Mouse (Mus musculus): ENCODE results near the gene Gm39566. TPM values are rescaled to one million over a fixed set of nuclear protein-coding genes. Genes with fewer than 3 reads are reported as not detected.
"Not testable (repeated sequence)": the region's sequence is repeated elsewhere in the genome, so short reads cannot be mapped to it uniquely, and the experiment has no call there.

The Gm39566 gene
- total RNA-seq (2022), result not detected

DNA sequence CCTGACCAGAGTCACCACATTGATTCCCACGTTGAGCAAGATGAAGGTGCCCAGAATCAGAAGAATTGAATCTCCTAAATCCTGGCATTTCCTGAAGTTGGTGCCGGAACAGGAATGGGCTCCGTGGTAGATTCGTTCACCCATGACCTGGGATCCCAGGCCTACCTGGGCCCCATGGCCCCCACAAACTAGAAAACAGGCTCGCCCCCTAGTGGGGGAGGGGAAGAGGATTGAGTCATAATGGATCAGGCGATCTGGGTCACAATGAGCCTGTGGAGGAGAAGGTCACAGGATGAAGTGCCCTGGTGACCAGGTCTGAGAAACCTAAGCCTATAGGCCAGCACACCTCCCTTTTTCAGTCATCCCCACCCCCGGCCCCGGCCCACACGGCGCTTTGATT lies at the start of gene Gm39566:
Gene Gm39566, minus strand, starts transcription at position 144 of the 400 bp plus-strand sequence.
- no peak for DNase-seq (ENCODE audit: low spot score)

DNA sequence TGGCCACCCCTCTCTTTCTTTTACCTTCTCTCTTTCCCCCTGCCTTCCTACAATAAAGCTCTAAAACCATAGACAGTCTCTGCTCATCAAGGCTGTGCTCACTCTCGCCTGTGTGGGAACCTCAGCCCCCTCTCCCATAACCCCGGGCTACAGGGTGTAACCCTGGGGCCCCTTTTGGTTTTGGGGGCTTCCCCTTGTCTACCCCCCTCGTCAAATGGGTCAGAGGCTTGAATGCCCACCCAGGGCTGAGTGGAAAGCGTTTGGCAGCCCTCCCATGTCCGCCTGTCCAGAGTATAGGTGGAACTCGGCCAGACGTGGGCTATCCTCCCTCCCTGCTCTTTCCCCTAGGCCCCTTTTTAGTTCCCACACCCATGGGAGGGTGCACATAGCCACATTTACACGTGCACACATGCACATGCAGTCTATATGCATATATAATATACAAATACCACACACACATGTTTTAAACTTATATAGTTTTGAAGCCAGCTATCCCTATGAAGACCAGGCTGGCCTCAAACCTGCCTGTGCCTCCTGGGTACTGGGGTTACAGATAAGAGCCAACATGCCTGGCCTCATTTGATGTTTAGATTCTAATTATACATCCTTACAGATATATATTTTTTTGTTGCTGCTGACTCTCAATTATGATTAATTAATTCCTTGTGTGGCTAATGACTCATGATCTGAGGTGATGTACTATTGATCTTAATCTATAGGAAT lies 49.2 kb upstream of the Gm39566 start:
- no peak for DNase-seq (ENCODE audit: low spot score)

DNA sequence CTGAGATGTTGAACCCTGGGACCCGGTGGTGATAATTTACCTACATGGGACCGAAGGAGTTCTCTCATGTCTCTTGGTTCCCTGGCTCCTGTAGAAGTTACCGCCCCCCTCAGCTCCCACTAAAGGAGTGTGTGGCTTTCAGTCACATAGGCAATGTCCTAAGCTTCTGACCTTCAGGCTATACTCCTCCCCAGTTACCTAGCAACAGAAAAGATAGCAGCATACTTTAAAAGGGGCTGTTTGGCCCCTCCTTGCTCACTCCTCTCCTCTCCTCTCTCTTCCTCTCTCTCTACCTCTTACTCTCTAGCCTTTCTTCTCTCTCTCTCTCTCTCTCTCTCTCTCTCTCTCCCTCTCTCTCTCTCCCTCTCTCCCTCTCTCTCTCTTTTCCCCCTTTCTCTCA lies 48.6 kb upstream of the Gm39566 start:
- DNase-seq (ENCODE audit: low spot score), result not testable (repeated sequence)

DNA sequence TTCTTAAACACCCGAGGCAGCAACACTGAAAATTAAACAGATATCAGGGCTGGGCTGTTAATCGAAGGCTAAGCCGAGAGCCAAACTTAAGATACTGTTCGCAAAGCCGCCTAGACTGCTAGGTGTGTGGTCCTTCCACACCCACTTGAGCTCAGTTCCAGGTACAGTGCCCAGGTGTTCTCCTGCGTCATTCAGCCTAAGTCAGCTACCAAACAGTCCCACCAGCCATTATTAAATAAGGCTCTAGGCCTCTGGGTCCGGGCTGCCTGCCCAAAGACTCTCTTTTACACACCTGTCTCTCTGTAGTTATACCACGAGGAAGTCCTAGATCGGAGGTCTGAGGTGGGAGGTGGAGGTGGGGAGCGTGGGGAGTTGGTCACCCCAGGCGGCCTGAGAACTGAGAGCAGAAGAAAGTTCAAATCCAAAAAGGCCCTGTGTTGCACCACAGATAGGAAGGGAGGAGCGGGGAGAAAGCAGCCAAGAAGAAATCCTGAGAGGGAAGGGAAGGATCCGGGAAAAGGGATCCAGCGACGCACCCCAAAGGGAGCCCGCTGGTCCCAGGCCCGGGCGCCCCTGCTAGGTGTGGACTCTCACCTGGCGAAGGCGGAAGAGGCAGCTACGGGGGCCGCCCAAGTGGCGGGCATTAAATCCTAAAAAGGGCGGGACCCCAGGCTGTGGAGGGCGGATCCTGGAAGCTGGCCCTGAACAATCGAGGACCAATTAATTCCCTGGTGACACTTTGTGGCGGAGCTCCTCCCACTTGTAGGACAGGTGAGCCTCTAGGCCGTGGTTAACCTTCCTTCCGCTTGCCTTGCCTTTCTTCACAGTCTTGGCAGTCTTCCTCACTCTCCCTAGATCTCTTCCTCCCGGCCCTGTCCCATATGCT lies 43.3 kb upstream of the Gm39566 start, which contains the start of gene Tnk1:
Gene Tnk1, minus strand, starts transcription at position 618 of the 886 bp plus-strand sequence.
- DNase-seq (ENCODE audit: low spot score), result no peak

DNA sequence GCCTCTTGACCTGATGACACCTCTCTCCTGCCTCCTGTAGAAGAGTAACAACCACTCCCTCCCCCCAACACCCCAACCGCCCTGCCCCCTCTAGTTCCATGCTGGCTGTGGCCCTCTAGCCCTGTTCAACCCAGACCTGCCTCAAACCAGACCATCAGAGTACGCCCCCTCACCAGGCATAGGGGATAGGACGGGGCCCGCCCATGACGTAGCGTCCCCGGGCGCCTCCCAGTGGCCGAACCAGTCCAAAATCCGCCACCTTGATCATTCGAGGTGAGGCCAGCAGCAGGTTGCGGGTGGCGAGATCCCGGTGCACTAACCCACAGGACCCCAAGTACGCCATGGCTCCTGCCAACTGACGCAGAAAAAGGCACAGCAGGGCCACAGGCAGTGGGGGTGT lies 40.2 kb upstream of the Gm39566 start:
- no peak for DNase-seq (ENCODE audit: low spot score)

DNA sequence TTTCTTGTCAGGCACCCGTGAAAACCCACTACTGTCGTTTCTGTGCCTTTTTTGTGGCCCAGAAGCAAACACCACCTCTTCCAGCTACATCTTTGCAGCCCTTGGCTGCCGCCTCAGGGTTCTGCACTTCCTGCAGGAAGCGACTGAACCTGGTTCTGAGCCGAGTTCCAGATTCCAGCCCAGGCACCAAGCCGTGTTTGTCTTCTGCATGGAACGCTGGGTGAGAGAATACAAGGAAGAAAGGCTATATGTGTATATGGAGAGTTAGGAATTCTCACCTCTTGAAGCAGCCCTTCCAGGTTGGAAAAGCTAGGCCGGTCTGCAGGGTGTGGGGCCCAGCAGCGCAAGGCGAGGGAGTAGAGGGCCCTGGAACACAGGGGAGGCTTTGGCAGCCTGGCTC lies 39.6 kb upstream of the Gm39566 start:
- no peak for DNase-seq (ENCODE audit: low spot score)

DNA sequence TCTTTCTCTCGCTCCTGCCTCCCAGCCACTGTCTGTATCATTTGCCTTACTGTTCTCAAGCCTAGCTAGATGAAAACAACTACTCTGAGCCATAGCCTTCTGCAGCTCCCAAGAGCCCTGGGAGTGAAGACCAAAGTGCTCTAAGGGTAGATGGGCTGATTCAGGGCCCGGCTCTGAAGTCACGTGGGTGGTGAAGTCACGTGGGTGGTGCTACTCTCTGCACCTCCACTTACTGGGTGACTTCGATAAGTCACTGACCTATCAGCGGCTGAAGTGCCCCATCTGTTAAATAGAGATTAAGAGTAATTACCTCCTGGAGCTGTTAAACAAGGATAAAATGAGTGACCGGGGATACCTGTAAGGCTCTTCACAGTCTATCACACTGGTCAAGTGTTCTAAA lies 38.9 kb upstream of the Gm39566 start:
- no peak for DNase-seq (ENCODE audit: low spot score)

DNA sequence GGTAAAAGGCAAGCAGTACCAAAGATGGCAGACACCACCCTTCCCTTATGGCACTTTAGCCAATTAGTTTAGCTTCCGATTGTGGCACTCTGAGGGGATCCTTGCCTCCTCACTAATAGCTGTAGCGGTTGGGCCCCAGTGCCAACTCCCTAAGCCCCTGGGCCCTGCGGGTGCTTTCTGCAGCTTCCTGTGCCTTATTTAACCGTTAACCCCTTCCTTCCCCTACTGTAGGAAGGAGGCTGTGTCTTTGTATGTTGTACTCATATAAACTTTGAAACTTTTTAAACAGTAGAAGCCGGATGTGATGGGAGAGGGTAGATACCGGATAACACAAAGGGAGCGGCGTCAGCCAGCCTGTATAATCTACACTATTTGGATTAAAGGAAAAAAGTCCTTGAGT lies 35.7 kb upstream of the Gm39566 start:
- no peak for DNase-seq (ENCODE audit: low spot score)

DNA sequence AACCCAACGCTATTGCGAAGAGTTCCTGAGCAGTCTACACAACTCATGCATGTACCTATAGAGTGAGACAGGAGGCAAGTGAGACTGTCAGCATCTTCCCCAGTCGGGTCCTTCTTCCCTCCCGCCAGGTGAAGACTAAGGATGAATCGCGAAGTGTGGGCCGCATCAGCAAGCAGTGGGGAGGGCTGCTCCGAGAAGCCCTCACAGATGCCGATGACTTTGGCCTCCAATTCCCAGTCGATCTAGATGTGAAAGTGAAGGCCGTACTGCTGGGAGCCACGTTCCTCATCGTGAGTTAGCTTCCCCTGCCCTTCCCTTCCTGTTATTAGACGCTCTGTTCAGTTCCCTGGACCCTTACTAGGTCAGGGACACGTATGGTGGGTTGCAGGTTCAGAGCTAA lies 34.8 kb upstream of the Gm39566 start:
- DNase-seq (ENCODE audit: low spot score), result no peak

DNA sequence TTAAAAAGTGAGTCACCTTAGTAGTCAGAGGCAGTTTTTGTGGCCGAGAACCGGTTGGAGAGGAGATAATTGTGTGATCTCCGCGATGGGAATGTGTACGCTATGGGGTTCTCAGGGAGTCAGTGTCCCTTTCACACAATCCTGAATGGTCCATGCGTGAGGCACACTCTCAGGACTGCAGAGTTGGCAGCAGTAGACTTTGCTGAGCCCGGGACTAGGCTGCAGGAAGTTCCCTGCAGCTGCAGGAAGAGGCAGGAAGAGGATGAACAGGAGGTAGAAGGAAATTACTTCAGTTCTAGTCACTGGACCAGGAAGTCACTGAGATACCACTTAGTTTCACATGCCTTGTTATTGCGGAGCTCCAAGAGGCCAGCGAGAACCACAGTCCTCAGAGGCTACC lies 34.0 kb upstream of the Gm39566 start:
- peak; percentile 50 for DNase-seq (ENCODE audit: low spot score)

DNA sequence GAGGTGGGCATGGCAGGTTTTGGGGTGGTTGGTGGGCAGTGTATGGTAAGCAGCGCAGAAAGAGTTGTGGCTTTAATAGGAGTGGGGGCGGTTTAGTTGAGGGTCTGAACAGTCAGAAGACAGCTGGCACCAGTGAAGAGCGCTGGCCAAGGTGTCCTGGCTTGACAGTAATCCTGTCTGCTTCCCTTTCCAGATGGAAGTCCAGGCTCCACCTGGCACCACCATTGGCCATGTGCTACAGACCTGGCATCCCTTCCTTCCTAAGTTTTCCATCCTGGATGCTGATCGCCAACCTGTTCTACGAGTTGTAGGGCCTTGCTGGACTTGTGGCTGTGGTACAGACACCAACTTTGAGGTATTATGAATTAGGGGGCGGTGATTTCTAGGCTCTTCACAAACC lies 32.9 kb upstream of the Gm39566 start:
- DNase-seq (ENCODE audit: low spot score), result no peak

DNA sequence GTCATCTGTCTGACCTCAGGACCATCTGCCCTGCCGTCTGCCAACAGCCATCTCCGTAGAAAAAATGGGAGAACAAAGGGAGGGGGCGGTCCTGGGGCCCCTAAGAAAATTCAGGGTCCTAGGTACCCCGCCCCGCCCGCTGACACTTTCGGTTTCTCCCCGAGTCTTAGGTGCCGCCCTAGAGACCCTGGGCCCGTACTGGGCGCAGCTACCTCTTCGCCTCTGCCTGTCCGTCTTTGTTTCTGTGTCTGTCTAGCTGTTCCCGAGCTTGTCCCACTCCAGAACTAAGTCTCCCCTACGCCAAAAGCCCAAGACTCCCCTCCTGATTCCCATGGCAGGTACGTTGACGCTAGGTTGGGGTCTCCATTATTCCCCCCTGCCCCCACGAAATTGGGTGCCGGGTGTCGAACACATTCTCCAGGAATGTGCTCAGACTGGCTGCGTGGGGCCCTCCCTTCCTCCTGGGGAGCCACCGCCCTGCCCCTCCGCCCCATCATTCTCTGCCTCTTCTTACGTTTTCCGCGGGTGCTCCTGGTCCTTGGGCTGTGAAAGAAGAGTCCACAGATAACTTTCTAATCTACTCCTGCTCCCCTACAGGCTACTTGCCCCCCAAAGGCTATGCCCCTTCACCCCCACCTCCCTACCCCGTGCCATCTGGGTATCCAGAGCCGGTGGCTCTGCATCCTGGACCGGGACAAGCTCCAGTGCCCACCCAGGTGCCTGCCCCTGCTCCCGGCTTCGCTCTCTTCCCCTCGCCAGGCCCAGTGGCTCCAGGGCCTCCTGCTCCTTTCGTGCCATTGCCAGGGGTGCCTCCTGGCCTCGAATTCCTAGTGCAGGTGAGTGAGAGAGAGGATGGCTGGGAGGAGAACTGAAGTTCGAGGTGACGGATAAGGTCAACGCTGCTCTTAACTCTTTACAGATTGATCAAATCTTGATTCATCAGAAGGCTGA lies 31.9 kb upstream of the Gm39566 start:
- DNase-seq (ENCODE audit: low spot score), result peak; percentile 32

DNA sequence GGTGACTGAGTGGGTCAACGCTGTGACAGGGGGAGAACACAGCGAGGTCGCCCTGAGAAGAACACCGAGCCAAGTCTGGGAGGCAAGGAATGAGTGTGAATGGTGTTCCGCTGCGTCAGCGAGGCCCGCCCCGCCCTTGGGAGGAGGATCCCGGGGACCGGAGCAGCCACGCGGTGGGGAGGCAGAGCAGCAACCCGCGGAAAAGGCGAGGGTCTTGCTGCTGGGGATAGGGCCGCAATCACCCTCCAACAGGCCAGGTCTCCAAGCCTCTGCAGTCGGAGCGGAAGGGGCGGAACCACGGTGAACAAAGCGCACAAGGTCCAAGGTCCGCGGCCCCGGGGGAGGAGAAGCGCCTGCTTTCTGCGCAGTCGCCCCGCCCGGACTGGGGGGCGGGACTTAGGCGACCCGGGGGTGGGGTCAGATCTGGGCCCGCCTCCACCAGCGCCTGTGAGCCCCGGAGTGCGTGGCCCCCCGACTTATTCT lies 31.1 kb upstream of the Gm39566 start, which contains the start of gene Plscr3:
Gene Plscr3, plus strand, starts transcription at position 179 of the 483 bp plus-strand sequence.
- peak; percentile 91 for DNase-seq (ENCODE audit: low spot score)

DNA sequence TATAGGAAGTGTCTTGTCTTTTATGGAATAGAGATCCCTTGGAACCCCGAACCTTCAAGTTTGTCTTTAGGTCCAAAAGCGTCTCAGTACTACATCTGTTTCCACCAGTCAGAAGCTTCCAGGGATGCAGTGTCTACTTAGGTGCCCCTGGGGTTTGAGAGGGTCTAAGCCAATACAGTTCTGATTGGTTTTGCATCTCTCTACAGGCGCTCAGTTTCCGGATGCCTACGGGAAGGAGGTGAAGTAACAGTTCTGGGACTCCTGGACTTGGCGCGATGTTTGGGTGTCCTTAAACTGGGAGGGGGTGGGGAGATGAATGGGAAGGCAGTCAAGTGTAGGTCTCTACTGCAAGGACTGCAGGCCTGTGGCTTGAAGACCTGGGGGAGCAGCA lies 23.6 kb upstream of the Gm39566 start:
- no peak for DNase-seq (ENCODE audit: low spot score)

DNA sequence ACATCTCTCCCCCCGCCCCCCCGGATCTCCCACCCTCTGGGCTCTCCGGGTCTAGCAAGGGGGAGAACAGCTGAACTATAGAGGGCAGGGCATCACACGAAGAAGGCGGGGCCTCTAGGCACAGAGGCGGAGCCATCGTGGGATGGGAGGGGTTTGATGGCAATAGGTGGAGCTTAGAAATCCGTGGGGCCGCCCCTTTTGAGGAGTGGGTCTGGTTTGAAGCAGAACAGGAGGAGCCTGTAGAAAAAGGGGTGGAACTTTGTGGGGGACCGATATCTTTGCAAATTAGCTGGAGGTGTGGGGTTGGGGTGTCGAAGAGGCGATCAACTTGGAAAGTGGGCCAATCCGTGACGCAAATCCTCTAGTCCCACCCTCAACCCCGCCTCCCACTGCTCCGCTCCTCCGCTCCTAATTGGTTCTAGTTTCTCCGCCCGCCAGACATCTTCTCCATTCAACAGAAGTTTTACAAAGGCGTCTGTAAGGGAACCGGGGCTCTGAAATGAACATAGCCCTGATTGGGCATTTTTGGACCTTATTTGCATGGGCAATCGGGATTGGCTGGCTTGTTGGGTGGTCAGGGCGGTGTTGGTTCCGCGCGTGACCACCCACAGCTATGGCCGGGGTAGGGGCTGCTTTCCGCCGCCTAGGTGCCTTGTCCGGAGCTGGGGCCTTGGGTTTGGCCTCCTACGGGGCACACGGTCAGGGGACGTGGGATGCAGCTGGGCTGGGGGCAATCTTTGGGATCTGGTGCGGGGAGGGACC lies 23.0 kb upstream of the Gm39566 start, which contains the start of gene Tmem256:
Gene Tmem256, plus strand, starts transcription at position 563 of the 762 bp plus-strand sequence.
- DNase-seq (ENCODE audit: low spot score), result peak; percentile 98

DNA sequence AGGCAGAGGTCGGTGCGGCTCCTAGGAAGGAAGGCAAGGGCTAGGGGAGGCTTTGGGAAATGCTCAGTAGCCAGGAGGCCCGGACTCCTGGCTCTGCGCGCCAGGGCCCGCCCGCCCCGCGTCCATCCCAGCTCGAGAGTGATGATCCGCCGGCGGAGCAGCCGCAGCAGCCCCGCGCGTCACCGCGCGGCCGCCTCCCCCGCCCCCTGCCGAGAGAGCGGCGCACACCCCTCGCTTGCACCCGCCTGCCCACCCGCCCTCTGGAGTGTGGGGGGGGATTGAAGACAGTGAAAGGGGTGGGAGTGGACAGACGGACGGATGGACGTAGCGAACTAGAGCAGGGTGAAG lies 22.5 kb upstream of the Gm39566 start, which contains the start of gene Nlgn2:
Gene Nlgn2, minus strand, starts transcription at position 181 of the 348 bp plus-strand sequence.
- DNase-seq (ENCODE audit: low spot score), result no peak

DNA sequence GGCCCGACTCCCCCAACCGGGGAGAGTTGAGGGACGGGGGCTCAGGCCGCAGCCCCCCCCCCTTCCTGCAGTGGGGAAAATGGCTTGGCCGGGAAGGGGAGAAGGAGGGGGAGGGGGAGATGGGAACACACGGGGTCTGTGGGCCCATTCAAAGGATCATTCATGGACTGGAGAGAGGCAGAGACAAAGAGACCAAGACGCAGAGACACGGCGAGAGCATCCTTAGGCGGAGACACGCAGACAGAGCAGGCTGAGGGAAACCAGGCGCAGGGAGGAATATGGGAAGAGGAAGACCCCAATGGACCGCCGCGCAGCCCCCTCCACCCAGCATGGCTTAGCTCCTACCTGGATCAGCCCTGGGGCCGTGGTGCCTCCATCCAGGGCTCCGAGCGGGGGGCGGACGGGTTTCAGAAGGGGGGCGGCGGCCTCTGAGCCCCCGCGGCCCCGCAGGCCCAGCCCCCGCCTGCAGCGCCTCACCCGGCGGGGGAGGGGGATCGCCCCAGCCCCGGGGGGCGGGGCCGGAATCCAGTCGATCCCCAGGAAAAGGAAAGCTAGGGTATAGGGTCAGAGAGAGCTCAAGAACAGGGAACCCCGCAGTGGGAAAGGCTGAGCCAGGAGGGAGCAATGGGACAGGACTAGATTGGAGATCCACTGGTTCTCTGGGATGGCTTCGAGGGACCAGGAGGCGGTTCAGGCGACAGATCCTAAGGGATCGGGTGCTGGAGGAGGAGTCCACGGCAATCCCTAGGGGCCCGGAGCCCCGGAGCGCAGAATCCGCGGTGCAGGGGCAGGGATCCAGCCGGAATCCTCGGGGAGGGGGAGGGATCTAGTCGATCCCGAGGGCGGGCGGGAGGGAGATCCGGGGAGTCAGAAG lies 21.8 kb upstream of the Gm39566 start:
- DNase-seq (ENCODE audit: low spot score), result peak; percentile 44

DNA sequence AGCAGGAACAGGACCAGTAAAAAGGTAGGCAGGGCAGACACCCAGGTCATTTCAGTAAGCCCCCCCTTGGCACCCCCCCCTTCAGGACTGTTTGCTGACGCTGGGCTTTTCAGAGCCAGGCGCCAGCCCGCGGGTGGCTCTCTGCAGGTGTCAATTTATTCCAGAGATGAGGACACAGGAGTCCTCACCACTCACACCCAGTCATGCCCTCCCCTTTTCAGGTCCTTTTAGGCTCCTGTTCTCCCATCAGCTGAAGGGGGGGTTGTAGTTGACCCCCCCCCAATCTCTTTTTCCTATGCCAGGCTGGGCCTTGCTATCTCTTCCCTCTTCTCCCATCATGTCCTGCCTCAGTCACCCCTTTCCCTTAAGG lies 20.9 kb upstream of the Gm39566 start:
- DNase-seq (ENCODE audit: low spot score), result no peak

DNA sequence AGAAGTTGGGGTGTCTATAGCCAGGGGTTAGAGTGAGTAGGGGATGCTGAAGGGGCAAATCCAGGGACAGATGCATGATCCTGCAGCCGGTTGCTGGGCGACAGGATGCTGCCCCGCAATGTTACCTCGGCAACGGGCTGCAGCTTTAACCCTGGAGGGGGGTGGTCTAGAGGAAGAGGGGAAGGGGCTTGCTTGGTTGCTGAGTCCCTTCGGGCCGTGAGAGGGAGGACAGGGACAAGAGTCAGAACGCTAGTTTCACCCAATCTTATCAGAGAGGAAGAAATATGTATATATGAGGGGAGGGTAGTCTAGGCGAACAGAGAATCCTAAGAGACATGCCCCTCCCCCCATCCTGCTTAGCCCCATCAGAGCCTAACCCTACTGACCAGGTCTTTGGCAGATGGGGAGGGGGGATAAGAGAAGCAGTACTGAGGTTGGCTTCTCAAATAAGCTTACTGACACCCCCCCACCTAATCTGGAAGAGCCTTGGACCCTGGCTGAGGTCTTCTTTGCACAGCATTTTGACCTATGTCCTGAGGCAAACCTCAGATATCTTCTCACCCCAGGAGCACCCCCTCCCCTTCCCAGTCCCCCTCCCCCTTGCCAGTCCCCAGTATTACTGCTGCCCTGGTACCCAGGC lies 20.3 kb upstream of the Gm39566 start:
- no peak for DNase-seq (ENCODE audit: low spot score)

All from heart, adult 8-10 months (tissue).